Mouse (Mus musculus) ovary, adult 2 months (tissue): Measurements from ENCODE around the gene Nckipsd. TPM values are rescaled to one million over a fixed set of nuclear protein-coding genes. Genes with fewer than 3 reads are reported as not detected.

Experiments used
- polyA plus RNA-seq: library from polyadenylated mRNA; depleted of rRNA; stranded (reverse); fragments of >200 nt; gene quantifications from 2 replicates; pipeline ENCODE4 v1.2.3, GENCODE M21; 2012; rRNA removed

Nckipsd gene
- polyA plus RNA-seq = 45.7 and 67.4 TPM in 2 replicates

DNA sequence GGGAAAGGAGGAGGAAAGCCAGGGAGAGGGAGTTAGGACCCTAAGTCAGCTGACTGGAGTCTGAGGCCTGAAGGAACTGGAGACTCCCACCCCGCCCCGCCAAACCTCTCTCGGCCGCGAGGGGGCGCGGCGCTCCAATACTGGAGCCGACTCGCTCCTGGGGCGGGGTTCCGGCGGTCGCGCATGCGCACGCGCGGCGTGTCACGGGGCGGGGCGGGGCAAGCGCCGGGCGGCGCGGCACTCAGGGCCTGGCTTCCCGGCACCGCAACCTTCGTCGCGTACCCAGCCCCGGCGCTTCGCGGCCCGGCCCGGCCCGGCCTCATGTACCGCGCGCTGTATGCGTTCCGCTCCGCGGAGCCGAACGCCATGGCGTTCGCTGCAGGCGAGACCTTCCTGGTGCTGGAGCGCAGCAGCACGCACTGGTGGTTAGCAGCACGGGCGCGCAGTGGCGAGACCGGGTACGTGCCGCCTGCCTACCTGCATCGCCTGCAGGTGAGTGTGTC is at the start of gene Nckipsd:
TSS of gene Nckipsd (plus strand) at position 206 of the 503 bp plus-strand sequence.

DNA sequence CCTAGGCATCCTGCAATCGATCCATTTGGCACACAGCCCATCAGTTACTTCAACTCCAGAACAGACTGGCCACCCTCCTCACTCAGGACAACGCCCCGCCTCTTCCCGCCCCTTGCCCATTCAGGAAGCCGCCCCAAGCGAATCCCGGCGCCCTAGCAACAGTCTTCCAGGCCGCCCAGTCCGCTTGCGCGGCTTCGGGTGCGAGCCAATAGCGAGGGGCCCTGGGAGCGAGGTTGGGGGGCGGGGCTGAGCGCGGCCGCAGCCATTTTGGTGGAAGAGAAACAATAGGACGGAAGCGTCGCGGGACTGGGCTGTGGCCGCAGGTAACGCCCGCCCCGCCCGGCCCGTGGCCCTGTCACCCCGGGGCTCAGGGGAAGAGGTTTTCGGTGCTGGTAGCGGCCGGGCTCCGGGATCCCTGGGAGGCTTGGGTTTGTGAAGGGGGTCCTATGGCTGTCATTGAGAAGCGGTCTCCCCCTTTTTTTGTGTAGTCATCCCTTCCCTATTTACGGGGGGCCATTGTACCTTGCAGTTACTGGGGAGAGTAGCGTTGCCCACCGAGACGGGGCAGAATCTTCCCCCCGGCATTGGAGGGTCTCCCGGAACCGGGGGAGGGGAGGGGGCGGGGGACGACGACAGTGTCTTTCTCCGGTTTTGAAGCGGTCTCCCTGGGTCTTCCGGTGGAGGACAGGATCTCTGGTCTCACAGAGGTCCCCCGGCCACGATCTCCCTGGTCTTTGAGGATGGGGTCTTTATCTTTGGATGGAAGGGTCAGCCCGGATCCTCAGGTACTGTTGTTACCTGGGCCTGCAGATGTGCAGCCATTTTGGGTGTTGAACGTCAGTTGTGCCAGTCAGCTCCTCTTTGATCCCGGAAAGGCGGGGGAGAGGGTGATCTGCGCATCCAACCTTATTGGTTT is 24.4 kb upstream of the Nckipsd start, which contains the start of gene Ip6k2:
TSS of gene Ip6k2 (plus strand) at position 249 of the 916 bp plus-strand sequence.

DNA sequence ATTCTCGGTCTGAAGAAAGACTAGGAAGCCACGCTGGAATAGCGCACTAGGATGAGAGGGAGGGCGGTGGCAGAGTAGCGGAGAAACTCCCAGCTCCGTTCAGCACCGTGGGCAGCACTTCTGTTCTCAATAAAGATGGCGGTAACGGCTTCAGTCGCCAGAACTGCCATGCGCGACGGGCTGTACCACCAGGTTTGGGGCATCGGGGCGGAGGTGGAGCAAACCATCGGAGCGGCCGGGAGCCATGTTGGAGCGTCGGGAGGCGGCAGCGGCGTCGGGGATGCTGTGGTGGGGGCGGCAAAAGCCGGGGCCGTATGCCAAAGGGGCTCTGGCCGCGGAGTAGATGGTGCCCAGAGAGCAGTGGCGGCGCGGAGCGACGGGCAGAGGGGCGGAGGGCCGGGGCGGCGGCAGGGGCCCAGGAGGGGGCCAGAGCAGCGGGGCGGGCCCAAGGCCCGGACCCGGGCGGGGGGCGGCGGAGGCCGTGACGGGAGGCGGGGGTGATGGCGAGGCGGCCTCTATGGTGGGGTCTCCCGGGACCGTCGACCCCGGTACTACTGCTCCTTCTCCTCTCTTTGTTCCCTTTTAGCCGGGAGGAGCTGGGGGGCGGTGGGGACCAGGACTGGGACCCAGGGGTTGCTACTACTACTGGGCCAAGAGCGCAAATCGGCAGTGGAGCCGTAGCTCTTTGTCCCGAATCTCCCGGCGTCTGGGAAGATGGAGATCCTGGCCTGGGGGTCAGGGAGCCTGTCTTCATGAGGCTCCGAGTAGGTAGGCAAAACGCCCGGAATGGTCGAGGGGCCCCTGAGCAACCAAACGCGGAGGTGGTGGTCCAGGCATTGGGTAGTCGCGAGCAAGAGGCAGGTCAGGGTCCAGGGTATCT is 17.9 kb downstream of the Nckipsd start, which contains the start of gene Celsr3:
TSS of gene Celsr3 (plus strand) at position 501 of the 880 bp plus-strand sequence.

DNA sequence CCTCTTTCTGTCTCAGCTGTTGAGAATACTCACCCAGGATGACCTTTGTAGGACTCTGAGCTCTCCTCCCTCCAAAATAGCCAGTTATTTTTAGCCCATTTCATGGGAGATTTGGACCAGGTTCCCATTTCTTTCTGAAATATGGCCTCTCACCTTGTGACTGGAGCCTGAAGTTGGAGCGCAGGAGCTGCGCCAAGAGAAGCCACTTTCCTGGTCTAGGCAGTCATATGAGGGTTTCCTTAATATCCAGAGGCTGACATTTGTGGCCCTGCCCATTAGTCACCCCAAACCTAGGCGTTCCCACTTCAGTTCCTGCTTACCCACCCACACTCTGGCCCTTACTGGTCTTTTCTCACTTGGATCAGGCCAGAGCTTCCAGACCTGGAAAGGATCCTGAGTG is 44.8 kb downstream of the Nckipsd start, which contains the start of gene Slc26a6:
TSS of gene Slc26a6 (plus strand) at position 308 of the 400 bp plus-strand sequence.

Other genes starting within 250 kb of the Nckipsd start
- 174 and 241 TPM in 2 replicates for gene Impdh2, start 248.1 kb upstream of the Nckipsd start, polyA plus RNA-seq
- 38.7 and 43.7 TPM in 2 replicates for gene Ndufaf3, start 240.9 kb upstream of the Nckipsd start, polyA plus RNA-seq
- gene Dalrd3, start 238.5 kb upstream of the Nckipsd start, polyA plus RNA-seq = 275 and 288 TPM in 2 replicates
- 138 and 143 TPM in 2 replicates for gene Wdr6, start 229.6 kb upstream of the Nckipsd start, polyA plus RNA-seq
- 26.4 and 28.4 TPM in 2 replicates for gene P4htm, start 210.7 kb upstream of the Nckipsd start, polyA plus RNA-seq
- gene Arih2, start 159.0 kb upstream of the Nckipsd start, polyA plus RNA-seq = 31.7 and 31.8 TPM in 2 replicates
- 19.7 and 26.4 TPM in 2 replicates for gene Slc25a20, start 146.3 kb upstream of the Nckipsd start, polyA plus RNA-seq
- 19.8 and 24.9 TPM in 2 replicates for gene Prkar2a, start 119.1 kb upstream of the Nckipsd start, polyA plus RNA-seq
- gene Ip6k2, start 24.6 kb upstream of the Nckipsd start, polyA plus RNA-seq = 128 and 140 TPM in 2 replicates
- 0.10 and 0.60 TPM in 2 replicates for gene Celsr3, start 18.0 kb downstream of the Nckipsd start, polyA plus RNA-seq
- 21.4 and 22.8 TPM in 2 replicates for gene Slc26a6, start 44.9 kb downstream of the Nckipsd start, polyA plus RNA-seq
- 0.31 TPM in 1 of 2 replicates, not detected in the other for gene Tmem89, start 106.3 kb downstream of the Nckipsd start, polyA plus RNA-seq
- gene Uqcrc1, start 128.3 kb downstream of the Nckipsd start, polyA plus RNA-seq = 658 and 727 TPM in 2 replicates
- 19.0 and 20.5 TPM in 2 replicates for gene Col7a1, start 145.2 kb downstream of the Nckipsd start, polyA plus RNA-seq
- gene Ucn2, start 177.6 kb downstream of the Nckipsd start, polyA plus RNA-seq = 0.68 and 1.5 TPM in 2 replicates
- gene Pfkfb4, start 183.4 kb downstream of the Nckipsd start, polyA plus RNA-seq = 35.3 and 35.8 TPM in 2 replicates
- gene Shisa5, start 230.2 kb downstream of the Nckipsd start, polyA plus RNA-seq = 577 and 1,079 TPM in 2 replicates